Mouse (Mus musculus) lung, adult 2 months (tissue): ENCODE data around the gene Hoxa1. TPM values are rescaled to one million over a fixed set of nuclear protein-coding genes. Genes with fewer than 3 reads are reported as not detected.

Experiments
- DNase-seq: peaks from one replicate; pipeline ENCODE4 v3.0.0; 2022
- H3K4me1 ChIP-seq: fragments of 200-500 bp; 2 replicates; pipeline ENCODE4 v1.6.1; 2011; ENCODE audit warnings: low read length; ENCODE audit not compliant: control insufficient read depth, insufficient read depth
- H3K4me3 ChIP-seq: fragments of 200-500 bp; replicated peaks from 2 replicates; pipeline ENCODE3; 2011; ENCODE audit warnings: low read depth, mild to moderate bottlenecking, control low read depth, low read length; ENCODE audit errors: extremely low read depth
- CTCF ChIP-seq: fragments of 200-500 bp; IDR thresholded peaks from 2 replicates; pipeline ENCODE4 v1.5.1; 2011; ENCODE audit warnings: mild to moderate bottlenecking, low read length, control low read depth; ENCODE audit not compliant: insufficient read depth
- POLR2A ChIP-seq: fragments of 200-500 bp; IDR thresholded peaks from 2 replicates; pipeline ENCODE4 v1.6.1; 2011; ENCODE audit warnings: low read depth, mild to moderate bottlenecking, control low read depth, low read length, borderline replicate concordance; ENCODE audit errors: extremely low read depth
- WGBS: fragments of 180-500 bp; shearing (Covaris S2); methylation state at CpG from one replicate; pipeline ENCODE4 v1.1.7; 2018; 5-methylcytosine and 5-hydroxymethylcytosine counted together
- polyA plus RNA-seq: library from polyadenylated mRNA; depleted of rRNA; stranded (reverse); fragments of >200 nt; gene quantifications from 2 replicates; pipeline ENCODE4 v1.2.3, GENCODE M21; 2012; rRNA removed

The Hoxa1 gene
- polyA plus RNA-seq: 1.4 and 1.9 TPM in 2 replicates

DNA sequence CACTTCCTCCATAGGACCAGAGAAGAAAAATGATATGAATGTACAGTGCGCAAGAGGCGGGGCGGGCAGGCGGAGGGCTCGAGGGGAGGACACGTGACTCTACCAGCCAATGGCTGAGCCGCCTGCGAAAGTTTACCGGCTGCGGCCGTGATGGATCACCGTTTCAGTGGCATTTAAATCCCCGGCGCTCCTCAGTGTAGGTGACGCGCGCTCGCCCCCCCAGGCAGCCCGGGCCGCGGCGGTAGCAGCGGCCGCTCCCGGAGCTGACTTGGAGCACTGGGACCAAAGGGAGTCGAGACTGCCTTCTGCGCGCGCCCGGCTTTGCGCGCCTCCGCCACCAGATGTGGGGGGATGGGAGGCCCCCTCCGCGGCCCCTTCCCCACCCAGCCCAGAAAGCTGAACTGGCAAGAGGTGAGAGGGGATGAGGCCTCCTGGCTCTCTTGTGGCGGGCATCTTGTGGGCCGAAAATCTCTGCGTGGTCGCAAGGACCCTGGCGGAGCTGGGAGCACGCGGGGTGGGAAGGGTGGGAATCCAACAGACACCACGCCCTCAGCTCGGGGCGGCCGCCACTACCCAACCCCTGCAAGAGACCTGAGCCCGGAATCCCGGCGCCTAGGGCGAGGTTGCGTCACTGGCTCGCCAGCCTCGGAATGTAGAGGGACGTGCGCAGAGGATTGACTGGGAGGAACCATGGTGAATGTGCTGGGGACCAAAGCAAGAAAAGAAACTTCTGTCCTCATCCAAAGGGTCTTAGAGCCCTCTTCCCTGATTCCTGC, at the start of gene Hoxa1:
Hoxa1 (minus strand) TSS at position 42 of the 776 bp plus-strand sequence.
- peak; percentile 66; the same call in 1 of the 2 replicates for TF ChIP-seq POLR2A
- TF ChIP-seq CTCF: no peak
- peaks cover 3% of the 10 kb centered on the region; the same call in 1 of the 2 replicates for H3K4me1 ChIP-seq
- WGBS: under 1% methylated on average over 55 of the region's 55 CpGs
- DNase-seq: peak; percentile 62
- H3K4me3 ChIP-seq: peak within 1 kb of the TSS; percentile 91

DNA sequence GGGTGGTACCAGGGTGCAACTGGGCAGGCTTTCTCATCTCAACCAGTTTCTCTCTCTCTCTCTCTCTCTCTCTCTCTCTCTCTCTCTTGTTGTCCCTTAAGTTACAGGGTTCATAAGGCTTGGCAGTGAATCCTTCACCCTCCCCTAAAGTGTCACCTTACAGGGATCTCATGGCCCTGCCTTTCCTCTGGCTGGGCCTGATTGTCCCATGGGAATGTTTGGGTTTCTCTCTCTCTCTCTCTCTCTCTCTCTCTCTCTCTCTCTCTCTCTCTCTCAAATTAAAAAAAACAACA, 49.5 kb upstream of the Hoxa1 start:
- no peak overlapping the region for H3K4me3 ChIP-seq

DNA sequence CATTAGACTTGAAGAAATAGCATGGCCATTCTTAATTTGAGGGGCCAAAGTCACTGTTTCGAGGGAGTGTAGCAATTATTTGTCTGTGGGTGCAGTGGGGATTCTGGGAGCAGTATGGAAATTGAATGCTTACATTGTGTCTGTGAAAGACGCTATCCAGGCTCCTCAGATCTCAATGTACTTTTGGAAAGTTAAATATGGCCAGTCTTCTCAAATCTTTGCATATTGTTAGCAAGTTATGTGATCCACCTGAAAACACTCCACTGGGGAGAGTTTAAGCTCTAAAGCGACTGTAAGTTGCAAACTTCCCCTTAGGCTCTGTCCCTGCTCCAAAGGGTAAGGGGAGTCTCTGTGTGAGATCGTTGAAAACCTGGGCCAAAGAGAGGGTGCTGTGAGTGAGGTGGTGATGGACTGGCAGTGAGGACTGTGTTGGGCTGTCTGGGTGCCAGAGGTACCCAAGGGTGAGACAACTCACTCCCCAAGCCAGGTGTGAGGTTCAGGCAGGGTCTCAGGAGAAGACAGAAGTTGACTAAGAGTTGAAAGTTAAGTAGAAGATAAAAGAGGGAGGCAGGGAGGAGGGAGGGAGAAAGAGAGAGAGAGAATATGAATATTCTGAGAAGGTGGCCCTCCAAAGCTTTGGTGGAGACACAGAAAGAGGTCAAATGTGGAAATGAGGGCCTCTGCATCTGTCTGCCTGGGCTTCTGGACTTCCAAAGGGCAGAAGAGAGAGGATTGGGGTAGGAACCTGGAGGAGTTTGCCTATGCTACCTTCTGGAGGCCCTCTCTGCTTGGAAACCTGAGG, 49.0 kb upstream of the Hoxa1 start:
- TF ChIP-seq CTCF (no peak), POLR2A (no peak)
- no peak for DNase-seq
- 53% methylated on average over 4 of the region's 4 CpGs for WGBS
- H3K4me1 ChIP-seq: peaks cover 6% of the 10 kb centered on the region; the same call in 1 of the 2 replicates
- no peak overlapping the region for H3K4me3 ChIP-seq

More for the DNA sequence above, 49.5 kb upstream of the Hoxa1 start:
- no peak for DNase-seq
- TF ChIP-seq CTCF (no peak), POLR2A (no peak)
- peaks cover 8% of the 10 kb centered on the region for H3K4me1 ChIP-seq

DNA sequence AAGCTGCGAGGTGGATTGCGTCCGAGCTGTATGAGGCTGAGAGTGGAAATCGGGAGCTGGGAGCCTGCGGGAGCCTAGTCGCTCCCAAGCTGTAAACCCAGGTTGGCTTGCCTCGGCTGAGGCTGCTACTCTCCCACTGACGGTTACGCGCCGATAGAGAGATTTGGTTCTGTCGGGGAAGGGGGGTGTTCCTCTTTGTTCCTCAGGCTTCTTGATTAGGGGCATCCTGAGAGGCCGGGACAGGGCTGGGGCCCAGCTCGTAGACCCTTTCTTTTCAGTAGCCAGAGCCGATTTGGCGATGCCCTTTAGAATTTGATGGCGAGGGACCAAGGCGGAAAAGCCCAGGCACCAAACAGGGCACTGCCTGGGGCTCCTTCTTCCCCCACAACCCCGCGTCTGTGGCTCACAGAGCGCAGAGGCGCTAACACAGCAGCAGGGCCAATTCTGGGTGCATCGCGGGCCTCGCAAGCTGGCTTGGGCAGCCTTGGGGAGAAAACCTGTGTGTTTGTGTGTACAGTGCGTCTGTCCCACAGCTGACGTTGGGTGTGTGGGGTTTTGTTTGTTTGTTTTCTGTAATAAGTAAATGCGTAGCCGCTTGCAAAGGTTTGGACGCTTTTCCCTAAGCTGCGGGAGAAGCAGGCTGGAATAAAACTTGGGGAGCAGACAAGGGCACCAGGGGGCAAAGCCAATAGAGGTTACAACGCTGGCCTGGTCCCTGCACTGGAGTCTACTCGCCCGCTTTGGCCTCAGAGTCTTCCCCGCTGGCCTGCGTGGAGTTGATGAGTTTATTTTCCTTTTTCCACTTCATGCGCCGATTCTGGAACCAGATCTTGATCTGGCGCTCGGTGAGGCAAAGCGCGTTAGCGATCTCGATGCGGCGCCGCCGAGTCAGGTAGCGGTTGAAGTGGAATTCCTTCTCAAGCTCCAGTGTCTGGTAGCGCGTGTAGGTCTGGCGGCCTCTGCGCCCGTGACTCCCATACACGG, 47.8 kb upstream of the Hoxa1 start:
- 54% methylated on average over 55 of the region's 55 CpGs for WGBS
- H3K4me1 ChIP-seq: peaks cover 3% of the 10 kb centered on the region; the same call in 1 of the 2 replicates
- TF ChIP-seq POLR2A (no peak), CTCF (no peak)
- H3K4me3 ChIP-seq: no peak overlapping the region
- no peak for DNase-seq

DNA sequence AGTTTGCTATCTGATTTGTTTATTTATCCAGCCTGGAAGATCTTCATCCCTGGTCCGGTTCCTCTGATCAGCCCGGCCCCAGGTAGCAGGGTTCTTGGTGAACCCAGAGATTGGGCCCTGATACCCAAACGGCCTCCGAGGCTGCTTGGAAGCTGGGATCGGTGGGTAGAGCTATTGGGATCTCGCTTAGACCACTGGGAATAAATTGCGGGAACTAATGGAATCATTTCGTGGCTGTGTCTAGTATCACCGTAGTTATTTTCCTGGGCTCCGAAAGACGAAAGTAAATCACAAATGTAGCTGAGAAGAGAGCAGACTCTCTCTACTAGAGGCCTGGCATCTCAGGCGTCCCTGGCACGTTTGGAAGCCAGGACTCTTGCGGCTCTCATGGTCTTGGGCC, 47.1 kb upstream of the Hoxa1 start:
- H3K4me1 ChIP-seq: peaks cover 3% of the 10 kb centered on the region; the same call in 1 of the 2 replicates
- no peak for TF ChIP-seq POLR2A
- TF ChIP-seq CTCF: no peak
- no peak overlapping the region for H3K4me3 ChIP-seq
- no peak for DNase-seq
- 47% methylated on average over 14 of the region's 14 CpGs for WGBS

DNA sequence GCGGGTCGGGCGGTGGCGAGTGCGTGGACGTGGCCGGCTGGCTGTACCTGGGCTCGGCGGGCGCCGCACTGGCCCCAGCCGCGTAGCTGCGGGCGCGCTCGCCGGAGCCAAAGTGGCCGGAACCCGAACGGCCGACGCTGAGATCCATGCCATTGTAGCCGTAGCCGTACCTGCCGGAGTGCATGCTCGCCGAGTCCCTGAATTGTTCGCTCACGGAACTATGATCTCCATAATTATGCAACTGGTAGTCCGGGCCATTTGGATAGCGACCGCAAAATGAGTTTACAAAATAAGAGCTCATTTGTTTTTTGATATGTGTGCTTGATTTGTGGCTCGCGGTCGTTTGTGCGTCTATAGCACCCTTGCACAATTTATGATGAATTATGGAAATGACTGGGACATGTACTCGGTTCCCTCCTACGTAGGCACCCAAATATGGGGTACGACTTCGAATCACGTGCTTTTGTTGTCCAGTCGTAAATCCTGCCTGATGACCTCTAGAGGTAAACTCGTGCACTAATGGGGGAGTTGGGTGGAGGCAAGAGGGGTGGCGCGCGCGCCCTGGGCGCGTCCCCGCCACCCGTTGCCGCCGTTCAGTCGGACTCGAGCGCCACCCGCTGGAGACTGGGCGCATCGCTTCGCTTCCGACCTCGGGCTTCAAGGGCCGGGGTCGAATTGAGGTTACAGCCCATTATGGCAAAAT, 46.1 kb upstream of the Hoxa1 start, which contains the start of gene Hoxa5:
Hoxa5 (minus strand) TSS at position 538 of the 703 bp plus-strand sequence.
- WGBS: 11% methylated on average over 65 of the region's 65 CpGs
- Histone ChIP-seq H3K4me3 (peak within 1 kb of the TSS; percentile 94), H3K4me1 (peaks cover 3% of the 10 kb centered on the region; the same call in 1 of the 2 replicates)
- peak; percentile 75 for DNase-seq
- 0 out of 2 replicates have a peak, but pooled peaks have one; percentile 40 for TF ChIP-seq POLR2A
- TF ChIP-seq CTCF: peak; percentile 66

DNA sequence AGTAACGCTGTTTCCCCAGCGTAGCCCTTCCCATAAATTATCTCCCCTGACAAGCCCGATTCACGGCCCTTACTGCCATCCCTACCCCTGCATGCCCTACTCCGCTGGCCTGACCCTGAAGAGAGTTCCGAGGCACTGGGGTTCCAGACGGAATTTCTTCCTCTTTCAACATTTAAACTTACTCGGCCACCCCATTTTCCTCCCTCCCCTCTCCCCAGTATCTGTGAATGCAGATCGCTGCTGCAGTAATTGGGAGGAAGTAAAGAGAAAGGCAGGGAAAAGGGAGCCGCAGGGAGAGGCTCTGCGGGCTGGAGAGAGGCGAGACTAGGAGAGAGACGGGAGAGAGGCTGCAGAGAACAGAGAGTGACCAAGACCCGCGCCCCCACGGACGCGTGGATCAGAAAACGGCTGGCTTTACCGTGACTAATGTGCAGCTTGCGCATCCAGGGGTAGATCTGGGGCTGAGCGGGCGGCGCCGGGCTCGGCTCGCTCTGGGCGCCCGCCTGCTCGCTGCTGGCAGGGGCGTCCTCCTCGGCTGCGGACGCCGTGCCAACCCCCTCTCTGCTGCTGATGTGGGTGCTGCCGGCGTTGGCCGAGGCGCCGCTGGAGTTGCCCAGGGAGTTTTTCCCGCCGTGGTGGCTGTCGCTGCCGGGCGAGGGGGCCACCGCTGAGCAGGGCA, 45.4 kb upstream of the Hoxa1 start:
- WGBS: 12% methylated on average over 46 of the region's 46 CpGs
- DNase-seq: no peak
- peak; percentile 4; the same call in 1 of the 2 replicates for TF ChIP-seq POLR2A
- no peak for TF ChIP-seq CTCF
- peak overlapping the region; percentile 94 for H3K4me3 ChIP-seq
- no peaks in the 10 kb centered on the region for H3K4me1 ChIP-seq

DNA sequence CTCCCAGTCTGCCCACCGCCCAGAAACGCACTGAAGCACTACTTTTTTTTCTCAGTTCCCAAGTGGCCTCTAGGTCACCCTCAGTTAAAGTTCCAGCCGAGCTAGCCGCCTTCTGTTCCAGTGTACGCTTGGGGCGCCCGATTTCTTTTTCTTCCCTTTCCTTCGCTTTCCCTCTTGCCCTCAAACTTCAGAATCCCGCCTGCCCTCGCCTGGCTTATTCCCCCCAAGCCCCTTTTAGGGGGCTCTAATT, 44.9 kb upstream of the Hoxa1 start:
- TF ChIP-seq POLR2A (no peak), CTCF (no peak)
- H3K4me3 ChIP-seq: peak overlapping the region; percentile 94
- WGBS: 9% methylated on average over 10 of the region's 10 CpGs
- DNase-seq: no peak
- H3K4me1 ChIP-seq: no peaks in the 10 kb centered on the region
